Mouse (Mus musculus) E14TG2a.4 (cell line): Measurements from ENCODE around the gene Kif2c.

Experiments used
- CTCF ChIP-seq: conservative IDR thresholded peaks from 2 replicates; pipeline ENCODE4 v1.5.1; 2014; ENCODE audit warnings: low read length
- NANOG ChIP-seq: IDR thresholded peaks from 2 replicates; pipeline ENCODE4 v1.6.1; 2014; ENCODE audit warnings: borderline replicate concordance, low read length, mixed read lengths

DNA sequence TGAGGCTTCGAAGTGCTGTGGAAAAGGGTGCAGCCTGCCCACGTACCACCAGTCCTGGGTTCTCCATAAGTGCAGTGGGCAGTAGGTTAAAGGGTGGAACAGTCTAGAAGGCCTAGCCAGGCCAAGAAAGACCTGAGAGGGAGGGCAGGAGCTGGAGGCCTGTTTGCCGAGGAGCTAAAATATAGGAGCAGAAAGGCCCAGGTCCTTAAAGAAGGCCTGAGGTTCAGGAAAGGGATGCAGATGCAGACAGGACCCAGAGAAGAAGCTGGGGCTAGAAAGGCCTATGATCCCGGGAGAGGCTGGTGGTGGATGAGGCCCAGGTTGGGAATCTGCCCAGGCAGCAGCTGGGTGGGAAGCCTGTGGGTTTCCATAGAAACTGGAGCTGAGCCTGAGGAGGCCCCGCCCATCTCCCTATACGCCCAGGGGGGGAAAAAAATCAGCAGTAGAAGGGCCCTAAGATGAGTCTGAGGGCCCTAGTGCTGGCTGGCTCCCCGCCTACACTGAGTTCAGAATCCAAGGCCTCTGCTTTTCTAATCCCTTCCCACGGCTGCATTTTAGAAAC lies 57.0 kb downstream of the Kif2c start, which contains the start of gene Btbd19:
- TF ChIP-seq CTCF: no peak
- TF ChIP-seq NANOG: no peak
